Mouse (Mus musculus) kidney, adult 11 months (tissue): ENCODE measurements at regions not wholly inside any gene's neighbourhood (a gene's known extent, or its start where the extent isn't known, plus 50 kb on each side); places are given as distances from the start of the nearest gene placed in this dataset.

Experiments
- DNase-seq: peaks from one replicate; pipeline ENCODE4 v3.0.0; 2022

DNA sequence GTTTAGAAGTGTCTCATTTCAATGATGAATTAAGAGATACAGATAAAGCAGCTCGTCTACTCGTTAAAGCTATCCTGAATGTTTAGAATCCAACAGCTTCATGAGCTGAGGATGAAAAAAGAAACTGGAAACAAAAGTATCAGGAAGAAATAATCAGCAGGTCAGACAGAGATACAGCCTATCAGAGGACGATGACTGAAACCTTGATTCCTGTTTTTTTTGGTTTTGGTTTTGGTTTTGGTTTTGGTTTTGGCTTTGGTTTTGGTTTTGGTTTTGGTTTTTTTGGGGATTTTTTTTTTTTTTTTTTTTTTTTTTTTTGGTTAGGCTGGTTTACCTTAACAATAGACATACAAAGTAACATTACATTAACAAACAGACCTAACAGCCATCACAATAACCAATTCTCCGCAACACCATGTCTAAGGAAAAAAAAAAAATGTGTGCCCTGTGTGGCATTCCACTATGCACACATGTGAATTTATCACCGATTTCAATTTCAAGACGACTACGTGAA lies 66.9 kb upstream of the Pdha2 start:
- no peak for DNase-seq

DNA sequence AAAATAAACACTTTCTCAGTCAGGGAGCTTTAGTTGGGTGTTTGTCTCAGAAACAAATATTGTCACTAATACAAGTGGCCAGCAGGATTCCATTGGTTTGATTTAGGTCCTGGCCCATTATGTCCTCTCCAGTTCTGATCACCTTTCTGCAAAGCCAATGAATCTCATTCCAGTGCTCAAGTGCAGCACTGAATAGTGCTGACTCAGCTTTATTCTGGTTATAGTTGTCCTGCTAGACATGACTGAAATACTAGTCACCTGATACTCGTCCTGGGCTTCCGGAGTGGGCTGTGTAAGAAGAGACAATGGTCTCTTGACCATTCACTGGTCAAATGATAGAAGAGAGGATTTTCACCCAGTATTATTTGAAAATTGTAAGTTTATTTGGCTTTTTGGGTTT lies 81.6 kb upstream of the Pdha2 start:
- DNase-seq, result no peak

DNA sequence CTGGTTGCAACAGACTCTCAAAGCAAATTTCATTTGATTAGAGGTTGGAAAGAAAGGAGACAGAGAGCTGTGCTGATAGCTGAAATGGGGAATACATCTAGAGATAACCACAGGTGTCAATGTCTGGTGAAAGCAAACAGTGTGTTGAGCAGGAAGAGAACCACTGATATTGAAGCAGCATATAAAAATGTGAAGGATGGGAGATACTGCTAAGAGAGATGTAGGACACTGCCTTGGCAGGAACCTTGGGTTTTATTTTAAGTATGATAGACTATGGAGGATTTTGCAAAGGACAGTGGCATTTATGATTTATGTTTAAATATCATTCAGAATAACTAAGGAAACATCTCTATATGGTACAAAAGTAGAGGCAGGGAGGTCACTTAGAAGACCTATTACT lies 84.7 kb upstream of the Pdha2 start:
- DNase-seq, result no peak

DNA sequence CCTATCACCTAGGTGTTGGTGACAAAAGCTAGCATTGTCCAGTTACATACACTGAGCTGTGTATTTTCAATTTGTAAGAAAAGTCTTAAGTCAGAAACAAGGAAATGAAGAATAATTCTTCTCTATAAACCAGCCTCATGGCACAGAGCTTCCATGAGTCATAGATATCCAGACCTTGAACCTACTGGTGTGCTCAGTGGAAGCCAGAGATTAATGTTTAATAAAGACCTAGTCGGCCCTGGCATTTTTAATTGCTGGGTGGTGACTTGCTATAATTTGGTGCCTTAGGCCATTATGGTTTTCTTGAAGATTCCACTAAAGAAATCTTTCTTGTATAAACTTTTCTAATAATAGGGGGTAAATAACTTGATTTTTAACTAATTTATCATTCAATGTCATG lies 87.6 kb upstream of the Pdha2 start:
- peak; percentile 9 for DNase-seq

DNA sequence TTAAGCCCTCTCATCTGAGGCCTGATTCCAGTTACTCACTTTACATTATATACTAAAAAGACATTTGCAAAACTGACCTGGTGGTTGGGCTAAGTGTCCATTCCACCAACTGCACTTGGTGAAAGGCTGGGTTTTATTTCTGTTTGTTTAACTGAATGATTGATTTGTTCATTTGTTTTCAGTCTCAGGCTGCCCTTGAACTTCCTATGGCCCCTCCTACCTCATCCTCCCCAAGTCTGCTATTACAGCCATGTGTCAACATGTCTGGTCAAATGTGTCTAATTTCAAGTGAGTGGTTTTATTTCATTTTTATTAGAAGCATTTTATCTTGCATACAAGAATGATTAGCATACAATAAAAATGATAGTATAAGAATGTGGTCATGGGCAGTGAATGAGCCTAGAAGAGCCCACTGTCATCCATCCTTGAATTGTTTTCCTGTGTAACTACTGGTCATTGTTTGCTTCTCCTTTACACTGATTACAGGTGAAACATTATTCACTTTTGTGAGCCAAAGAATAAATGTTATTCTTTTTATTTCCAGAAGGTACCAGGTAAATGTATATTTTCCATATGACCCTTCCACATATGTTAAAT lies 121.5 kb upstream of the Pdha2 start:
- no peak for DNase-seq

DNA sequence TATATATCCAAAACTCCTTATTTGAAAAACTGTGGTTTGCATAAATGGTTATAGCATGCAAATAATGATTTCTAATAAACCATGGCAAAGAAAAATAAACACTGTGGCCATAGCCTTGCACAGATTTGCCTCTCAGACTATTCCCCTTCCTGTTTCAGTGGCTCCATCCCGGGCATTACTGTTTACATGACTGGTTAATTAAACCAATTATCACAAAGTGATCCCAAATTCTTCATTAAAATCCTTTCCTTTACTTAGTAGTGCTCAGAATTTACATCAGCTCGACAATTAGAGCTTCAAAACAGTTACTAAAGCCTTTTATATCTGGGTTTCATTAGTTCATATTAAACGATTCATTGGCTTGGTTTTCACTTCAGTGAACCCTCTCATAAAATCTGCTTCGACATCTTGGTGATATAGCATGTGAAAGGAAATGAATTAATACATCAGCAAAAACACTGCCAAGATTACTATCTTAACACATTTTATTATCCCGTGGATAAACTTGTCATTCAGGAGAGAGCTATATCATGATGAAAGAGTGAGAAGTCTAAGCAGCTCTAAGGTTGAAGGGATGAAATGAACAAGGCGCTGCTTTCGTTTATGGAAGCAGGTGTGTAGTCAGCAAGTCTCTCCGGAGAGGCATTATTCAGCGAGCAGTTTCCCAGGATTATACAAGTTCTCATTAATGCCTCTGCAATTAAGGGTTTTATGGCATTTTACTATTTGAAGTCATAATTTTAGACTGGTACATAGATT lies 126.2 kb upstream of the Pdha2 start:
- DNase-seq, result no peak

DNA sequence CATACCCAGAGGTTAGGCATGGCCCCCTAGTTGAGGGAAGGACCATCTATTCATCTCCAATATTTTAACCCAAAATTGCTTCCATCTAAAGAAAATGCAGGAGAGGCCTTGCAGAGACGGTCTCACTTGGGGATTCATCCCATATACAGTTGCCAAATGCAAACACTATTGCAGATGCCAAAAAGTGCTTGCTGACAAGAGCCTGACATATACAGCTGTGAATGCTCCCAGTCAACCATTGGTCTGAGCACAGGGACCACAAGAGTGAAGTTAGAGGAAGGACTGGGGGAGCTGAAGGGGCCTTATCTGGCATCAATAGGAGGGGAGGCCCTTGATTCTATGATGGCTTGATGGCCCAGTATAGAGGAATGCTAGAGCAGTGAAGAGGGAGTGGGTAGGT lies 111.1 kb upstream of the Unc5c start:
- DNase-seq, result no peak

DNA sequence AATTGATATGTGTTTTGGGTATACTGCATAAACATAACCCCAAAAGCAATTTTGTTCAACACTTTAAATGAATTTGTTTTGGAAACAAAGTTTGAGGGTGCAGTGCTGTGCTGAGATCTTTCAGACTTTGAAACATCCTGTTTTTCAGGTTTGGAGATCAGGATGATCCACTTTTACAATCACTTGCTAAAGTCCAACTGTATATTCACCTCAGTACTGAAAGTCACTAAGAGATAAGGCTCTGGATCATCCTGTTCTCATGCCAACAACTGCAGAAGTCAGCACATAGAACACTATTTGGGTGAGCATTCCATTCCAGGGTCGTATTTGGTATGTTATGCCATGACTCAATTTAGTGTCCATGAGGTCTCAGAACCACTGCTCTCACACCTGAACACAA lies 72.0 kb upstream of the Unc5c start:
- no peak for DNase-seq

DNA sequence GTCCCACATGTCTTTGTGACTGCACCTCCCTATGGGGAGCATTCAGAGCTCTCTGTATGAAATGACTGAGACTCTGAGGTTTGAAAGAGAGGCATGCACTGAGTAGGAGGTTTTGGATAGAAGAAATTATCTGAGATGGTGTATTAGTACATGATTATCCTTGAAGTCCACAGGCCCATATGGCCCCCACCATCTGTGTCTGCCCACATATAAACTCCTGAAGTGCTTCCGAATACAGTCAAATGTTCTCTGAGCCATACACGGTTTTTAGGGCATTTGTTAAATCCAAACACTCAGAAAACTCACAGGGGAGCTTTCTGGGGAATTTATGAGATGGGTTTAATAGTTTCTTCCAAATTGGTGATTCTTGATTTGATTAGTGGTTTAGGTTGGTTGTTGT lies 66.8 kb upstream of the Unc5c start:
- no peak for DNase-seq
